Mouse (Mus musculus): Measurements from ENCODE around the gene Nup85.
"Not testable (repeated sequence)": the region's sequence is repeated elsewhere in the genome, so short reads cannot be mapped to it uniquely, and the experiment has no call there.

The Nup85 gene

GRCm38 (mm10) chr11:115564064-115564809 is at the start of gene Nup85:
Gene Nup85, plus strand, starts transcription at chr11:115564434.
- DNase-seq (ENCODE audit: low spot score in 2 of 2): peak; percentile 92 to 93

DNA sequence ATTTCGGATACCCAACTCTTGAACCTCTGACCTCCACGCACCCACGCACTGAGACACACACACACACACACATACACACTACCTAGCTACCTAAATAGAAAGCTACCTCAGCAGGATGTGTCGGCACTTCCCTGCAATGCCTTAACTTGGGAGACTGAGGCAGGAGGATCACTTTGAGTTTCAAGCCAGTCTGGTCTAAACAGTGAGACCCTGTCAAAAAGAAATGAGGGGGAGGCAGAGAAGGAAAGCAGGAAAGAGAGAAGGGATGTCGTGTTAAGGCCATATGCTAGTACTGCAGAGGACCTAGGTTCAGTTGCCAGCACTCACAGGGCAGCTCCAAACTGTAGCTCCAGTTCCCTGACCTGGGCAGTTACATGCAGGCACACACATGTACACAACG is 49.2 kb upstream of the Nup85 start:
- DNase-seq (ENCODE audit: low spot score in 2 of 2): no peak

GRCm38 (mm10) chr11:115516942-115517341 is 47.3 kb upstream of the Nup85 start:
- no peak for DNase-seq (ENCODE audit: low spot score in 2 of 2)

- DNase-seq (ENCODE audit: low spot score in 2 of 2): no peak
Measured at GRCm38 (mm10) chr11:115518693-115519092, 45.5 kb upstream of the Nup85 start.

DNA sequence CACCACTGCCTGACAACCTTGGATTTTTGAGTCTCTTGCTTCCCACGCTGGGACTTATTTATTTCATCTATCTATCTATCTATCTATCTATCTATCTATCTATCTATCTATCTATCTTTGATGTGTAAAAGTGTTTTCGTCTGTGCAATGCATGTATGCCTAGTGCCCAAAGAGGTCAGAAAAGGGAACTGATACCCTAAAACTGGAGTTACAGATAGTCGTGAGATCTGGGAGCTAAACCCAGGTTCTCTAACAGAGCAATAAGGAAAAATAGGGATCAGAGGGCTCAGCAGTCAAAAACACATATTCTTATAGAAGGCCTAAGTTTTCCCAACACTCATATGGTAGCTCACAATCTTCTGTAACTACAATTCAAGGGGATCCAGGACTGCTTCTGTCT is 44.7 kb upstream of the Nup85 start:
- DNase-seq (ENCODE audit: low spot score in 2 of 2): no peak

DNA sequence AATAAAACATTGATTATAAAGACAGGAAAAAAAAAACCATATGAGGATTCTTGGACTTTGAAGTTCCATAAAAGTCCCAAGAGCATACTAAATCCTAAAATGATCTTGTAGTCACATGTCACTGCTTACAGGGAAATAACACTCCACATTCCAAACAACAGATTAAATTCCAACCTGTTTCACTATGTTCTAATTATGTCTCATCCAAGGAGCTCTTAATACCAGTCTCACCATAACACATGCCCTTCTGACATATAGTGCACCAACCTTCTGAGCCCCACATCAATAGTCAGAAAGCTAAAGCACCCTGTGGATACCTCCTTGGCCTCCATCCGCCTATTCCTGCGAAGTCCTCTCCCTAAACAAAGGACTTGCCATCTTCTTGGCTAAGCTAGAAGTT is 44.0 kb upstream of the Nup85 start:
- DNase-seq (ENCODE audit: low spot score in 2 of 2): no peak

- DNase-seq (ENCODE audit: low spot score in 2 of 2): no peak
Measured at GRCm38 (mm10) chr11:115521080-115521479, 43.2 kb upstream of the Nup85 start.

DNA sequence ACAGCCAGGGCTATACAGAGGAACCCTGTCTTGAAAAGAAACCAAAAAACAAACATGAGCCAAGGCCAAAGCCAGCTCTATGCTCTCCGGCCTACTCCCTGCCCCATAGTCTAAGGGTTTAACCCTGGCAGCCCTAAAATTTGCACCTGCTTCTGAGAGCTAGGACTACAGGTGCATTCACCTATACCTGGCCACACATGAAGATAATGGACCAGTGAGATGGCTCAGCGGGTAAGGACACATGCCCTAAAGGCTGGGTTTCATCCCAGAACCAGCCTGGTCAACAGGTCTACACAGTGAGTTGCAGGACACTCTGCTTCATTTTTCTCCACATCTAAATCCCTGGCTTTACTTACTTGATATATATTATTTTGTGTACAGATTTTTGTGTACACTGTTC is 42.0 kb upstream of the Nup85 start:
- DNase-seq (ENCODE audit: low spot score in 2 of 2): no peak

DNA sequence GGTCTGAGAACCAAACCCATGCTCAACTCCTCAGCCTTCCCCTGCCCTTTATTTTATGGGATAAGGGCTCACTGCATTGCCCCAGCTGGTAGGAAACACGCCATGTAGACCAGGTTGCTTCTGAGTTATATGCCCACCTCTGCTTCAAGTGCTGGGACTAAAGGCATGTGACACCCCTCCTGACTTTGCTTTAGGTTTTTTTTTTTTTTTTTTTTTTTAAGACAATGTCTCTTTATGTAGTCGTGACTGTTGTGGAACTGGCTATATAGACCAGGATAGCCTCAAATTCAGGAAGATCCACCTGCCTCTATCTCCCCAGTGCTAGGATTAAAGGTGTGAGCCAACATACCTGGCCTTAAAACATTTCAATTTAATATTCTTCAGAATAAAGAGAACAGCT is 41.5 kb upstream of the Nup85 start:
- no peak for DNase-seq (ENCODE audit: low spot score in 2 of 2)

DNA sequence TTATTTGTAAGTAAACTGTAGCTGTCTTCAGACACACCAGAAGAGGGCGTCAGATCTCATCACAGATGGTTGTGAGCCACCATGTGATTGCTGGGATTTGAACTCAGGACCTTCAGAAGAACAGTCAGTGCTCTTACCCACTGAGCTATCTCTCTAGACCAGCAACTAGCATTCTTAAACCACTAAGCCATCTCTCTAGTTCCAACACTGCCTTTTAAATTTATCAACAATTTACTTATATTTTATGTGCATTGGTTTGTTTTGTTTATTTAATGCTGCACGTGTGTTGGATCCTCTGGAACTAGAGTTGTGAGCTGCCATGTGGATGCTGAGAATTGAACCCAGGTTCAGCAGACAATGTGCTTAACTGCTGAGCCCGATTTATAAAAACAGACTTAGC is 37.8 kb upstream of the Nup85 start:
- DNase-seq (ENCODE audit: low spot score in 2 of 2): not testable (repeated sequence)

DNA sequence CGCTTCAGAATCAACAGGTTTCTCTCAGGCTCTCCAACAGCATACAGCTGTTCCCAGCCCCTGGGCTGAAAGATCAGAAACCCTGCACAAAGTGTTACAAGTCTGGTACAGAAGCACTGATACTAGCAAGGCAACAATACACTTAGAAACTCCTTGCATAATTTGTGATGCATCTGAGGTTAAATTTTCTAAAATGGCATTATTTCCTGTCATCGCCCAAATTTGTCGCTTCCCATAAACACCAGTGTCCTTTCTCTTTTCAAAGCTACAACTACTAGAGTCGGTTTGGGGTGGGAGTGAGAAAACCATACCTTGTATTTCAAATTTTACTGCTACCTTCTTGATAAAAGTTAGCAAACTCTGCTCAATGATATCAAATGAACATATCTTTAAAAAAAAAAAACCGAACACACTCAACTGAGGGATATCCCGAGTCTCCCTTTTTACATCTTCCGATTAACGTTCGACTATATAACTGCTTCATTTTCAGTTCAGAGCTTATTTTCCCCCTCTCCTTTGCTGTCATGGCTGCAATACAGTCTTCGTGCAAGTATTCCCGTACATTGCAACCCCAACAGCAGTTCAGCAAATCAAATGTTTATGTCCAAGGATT is 29.4 kb upstream of the Nup85 start:
- DNase-seq (ENCODE audit: low spot score in 2 of 2): no peak

GRCm38 (mm10) chr11:115535401-115536037 is 28.7 kb upstream of the Nup85 start:
- DNase-seq (ENCODE audit: low spot score in 2 of 2): peak; percentile 39 to 45

DNA sequence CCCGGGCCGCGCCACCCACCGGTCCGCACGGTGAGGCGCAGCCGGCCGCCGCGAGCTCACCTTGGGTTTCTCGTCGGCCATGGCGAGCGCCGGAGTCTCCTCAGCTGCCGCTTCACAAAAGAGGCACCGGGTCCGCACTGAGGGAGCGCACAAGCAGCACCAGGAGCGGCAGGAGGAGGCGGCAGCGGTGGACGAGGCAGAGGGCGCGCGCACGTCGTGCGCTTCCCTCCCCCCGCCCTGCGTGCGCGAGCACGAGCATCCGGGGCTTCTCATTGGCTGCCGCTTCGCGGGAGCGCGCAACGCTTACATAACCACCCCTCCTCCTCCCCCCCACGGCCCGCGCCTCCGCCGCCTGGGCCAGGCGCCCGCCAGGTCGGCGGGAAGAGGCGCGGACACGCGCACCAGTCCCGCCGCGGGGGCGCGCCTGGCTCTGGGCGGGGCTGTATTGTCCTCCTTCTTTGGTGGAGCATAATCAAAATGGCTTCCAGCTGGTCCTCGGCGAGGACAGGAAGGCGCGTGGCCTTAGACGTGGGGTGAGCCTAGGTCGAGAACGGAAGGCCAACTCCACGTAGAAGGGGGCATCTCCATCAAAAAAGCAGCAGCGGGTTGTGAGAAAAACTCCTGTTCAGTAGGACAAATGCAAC is 28.1 kb upstream of the Nup85 start, which contains the start of gene Sumo2:
Gene Sumo2 (minus strand): TSS at position 239 of the 644 bp plus-strand sequence.
- peak; percentile 97 to 99 for DNase-seq (ENCODE audit: low spot score in 2 of 2)

DNA sequence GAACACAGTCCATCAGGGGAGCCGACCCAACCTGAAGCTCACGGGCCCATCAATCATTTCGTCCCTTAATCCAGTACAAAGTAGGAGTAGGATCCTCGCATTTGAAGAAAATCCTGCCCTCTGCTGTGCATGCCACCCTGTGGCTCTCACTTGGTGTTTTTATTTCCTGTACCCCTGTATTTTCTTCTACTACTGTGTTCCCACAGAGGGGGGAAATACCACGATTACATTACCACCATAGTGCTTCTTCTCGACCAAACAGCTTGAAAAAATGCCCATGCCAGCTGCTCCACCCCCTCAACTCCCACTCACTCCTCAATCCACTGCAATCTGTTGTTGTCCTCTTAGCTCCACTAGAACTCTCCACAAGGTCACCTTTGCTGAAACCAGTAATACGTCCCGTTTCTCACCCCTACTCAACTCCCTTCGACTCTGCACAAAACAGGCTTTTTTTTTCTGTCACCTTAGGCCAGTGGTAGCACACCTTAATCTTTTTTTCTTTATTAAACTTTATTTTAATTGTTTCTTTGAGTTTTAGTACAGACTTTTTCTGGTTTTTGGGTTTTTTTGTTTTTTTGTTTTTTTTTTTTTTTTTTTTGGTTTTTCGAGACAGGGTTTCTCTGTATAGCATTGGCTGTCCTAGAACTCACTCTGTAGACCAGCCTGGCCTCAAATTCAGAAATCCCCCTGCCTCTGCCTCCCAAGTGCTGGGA is 27.2 kb upstream of the Nup85 start:
- no peak for DNase-seq (ENCODE audit: low spot score in 2 of 2)

- no peak for DNase-seq (ENCODE audit: low spot score in 2 of 2)
Measured at GRCm38 (mm10) chr11:115538045-115538444, 26.2 kb upstream of the Nup85 start.

GRCm38 (mm10) chr11:115543571-115543970 is 20.7 kb upstream of the Nup85 start:
- DNase-seq (ENCODE audit: low spot score in 2 of 2): no peak

DNA sequence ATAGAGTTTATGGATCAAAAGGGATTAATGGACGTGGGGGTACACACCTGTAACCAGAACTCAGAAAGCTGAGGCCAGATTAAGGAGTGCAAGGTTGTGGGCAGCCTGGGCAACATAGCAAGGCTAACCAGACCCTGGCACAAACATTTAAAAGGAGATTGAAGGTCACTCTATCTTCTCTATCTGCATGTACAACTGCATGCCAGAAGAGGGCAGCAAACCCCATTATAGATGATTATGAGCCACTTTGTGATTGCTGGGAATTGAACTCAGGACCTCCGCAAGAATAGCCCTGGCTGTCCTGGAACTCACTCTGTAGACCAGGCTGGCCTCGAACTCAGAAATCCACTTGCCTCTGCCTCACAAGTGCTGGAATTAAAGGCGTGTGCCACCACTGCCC is 11.5 kb upstream of the Nup85 start:
- DNase-seq (ENCODE audit: low spot score in 2 of 2): no peak

DNA sequence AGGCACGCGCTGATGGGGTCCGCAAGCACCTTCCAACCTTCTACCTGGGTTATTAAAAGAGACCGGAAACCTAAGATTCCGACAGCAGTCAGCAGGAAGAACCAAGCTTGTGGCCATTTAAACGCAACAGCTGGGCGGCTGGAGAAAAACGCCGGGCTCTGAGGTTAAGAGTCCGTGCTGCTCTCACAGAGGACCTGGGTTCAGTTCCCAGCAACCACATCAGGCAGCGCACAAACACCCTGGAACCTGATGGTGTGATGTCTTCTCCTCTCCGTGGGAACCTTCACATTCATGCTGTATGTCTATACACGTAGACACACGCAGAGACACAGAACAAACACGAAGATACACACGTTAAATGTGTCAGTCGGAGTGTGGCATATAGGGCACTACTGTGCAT is 8.5 kb upstream of the Nup85 start:
- DNase-seq (ENCODE audit: low spot score in 2 of 2): no peak

- no peak for DNase-seq (ENCODE audit: low spot score in 2 of 2)
Measured at GRCm38 (mm10) chr11:115563406-115563805, 828 bp upstream of the Nup85 start.

DNA sequence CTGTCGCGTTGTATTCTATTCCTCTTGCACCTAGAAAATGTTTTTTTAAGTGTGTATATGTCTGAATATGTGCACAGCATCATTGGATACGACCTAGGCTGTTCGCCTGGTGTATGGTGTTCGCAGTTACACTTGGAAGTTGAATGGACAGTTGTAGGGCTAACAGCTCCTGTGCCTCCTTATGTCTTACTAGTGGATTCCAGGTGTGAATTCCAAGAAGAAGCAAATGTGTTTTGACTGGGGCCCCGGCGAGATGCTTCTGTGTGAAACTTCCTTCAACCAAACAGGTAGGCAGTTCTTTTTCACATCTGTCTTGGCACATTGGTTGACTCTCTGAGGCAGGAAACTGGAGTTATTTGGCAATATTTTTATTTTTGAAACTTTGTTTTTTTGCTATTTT is 727 bp downstream of the Nup85 start:
- DNase-seq (ENCODE audit: low spot score in 2 of 2): no peak

DNA sequence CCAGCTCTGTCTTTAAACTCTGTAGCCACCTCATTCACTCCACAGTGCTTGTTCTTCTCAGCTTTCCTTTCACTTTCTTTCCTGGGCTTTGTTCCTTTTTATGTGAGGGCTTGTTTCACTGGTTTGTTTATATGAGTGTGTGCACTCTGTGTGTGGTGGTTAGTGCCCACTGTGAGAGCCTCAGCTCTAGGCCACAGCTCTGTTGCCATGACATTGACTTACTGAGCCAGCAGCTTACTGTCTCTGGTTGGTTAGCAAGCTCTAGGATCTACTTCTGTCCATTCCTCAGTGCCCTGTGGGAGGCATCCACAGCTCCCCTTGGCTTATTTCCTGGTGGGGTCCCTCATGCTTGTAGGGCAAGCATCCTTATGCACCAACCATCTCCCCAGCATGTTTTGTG is 14.8 kb downstream of the Nup85 start:
- no peak for DNase-seq (ENCODE audit: low spot score in 2 of 2)
